Mouse (Mus musculus) left cerebral cortex, postnatal 25 days (tissue): ENCODE data around the gene Ebf4. TPM values are rescaled to one million over a fixed set of nuclear protein-coding genes. Genes with fewer than 3 reads are reported as not detected.
"Not testable (repeated sequence)": the region's sequence is repeated elsewhere in the genome, so short reads cannot be mapped to it uniquely, and the experiment has no call there.

Experiments
- DNase-seq, 2 experiments: peaks; one replicate each; pipeline ENCODE4 v3.0.0; 2022; ENCODE audit warnings: low spot score in 2 of 2, mixed read lengths in 1 of 2
- intact Hi-C: fragments of 180-260 bp; cut with DNase I; formaldehyde crosslinking; loops from one replicate; pipeline ENCODE4 v1.15.1; 2025
- total RNA-seq, 2 experiments: library from RNA; stranded (reverse); gene quantifications; 2 replicates each; pipeline ENCODE4 v1.2.3; 2021

Ebf4 gene
- total RNA-seq, 2 experiments from 2014 or later, result 7.8 to 8.3 TPM

- intact Hi-C loops, result no loop called here
- DNase-seq, result no peak
Observed at GRCm38 (mm10) chr2:130365211-130366094, 70.5 kb downstream of the Ebf4 start.

GRCm38 (mm10) chr2:130367386-130367785 is 72.4 kb downstream of the Ebf4 start:
- intact Hi-C loops, result no loop called here
- DNase-seq, result no peak

- intact Hi-C loops, DNase-seq: not testable (repeated sequence)
Observed at GRCm38 (mm10) chr2:130373026-130373425, 78.1 kb downstream of the Ebf4 start.

DNA sequence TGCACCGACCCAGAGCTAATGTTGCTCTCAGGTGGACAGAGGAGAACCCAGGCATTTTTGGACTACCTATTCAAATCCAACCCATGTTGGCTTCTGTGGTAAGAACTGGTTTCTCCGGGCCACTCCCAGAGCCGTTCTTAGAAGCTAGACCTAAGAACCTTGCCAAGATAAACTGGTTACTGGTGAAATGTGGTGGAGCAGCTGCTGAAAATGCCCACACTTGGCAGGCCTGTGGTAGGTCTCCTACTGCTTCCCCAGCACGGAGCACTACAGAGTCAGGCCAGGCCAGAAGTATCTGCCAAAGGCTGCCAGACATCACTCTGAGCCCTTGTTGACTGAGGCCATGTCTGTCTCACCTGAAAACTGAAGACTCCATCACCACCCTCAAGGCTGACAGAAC is 80.0 kb downstream of the Ebf4 start:
- no peak for DNase-seq
- intact Hi-C loops, result no loop called here

GRCm38 (mm10) chr2:130383205-130383604 is 88.2 kb downstream of the Ebf4 start:
- no peak for DNase-seq
- intact Hi-C loops, result no loop called here

DNA sequence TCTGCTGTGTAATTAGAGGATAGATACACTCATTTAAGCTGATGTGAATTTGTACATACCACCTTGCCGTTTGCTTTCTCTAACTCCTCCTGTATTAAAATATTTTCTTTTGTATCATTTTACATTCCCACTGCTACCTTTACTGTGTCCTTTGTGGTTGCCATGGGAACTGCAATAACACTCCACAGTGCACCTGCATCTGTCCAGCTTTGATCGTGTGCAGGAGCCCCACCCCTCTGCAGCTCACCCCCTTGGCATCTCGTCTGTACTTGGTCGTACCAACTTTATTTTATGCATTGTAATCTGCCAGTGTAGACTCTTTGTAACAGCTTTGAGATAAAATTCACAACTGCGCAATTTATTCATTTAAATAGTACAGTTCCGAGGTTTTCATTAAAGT is 88.9 kb downstream of the Ebf4 start:
- no peak for DNase-seq
- intact Hi-C loops, result no loop called here

GRCm38 (mm10) chr2:130386212-130386611 is 91.2 kb downstream of the Ebf4 start:
- intact Hi-C loops, result no loop called here
- DNase-seq, result no peak

GRCm38 (mm10) chr2:130388796-130389195 is 93.8 kb downstream of the Ebf4 start:
- intact Hi-C loops, result no loop called here
- DNase-seq, result no peak

- intact Hi-C loops, result no loop called here
- DNase-seq, result no peak
Observed at GRCm38 (mm10) chr2:130390993-130391625, 96.1 kb downstream of the Ebf4 start.

- no peak for DNase-seq
Observed at GRCm38 (mm10) chr2:130392836-130393235, 97.9 kb downstream of the Ebf4 start.

GRCm38 (mm10) chr2:130395696-130396095 is 100.7 kb downstream of the Ebf4 start:
- intact Hi-C loops, result no loop called here

More at GRCm38 (mm10) chr2:130392836-130393235, 97.9 kb downstream of the Ebf4 start:
- intact Hi-C loops, result no loop called here

GRCm38 (mm10) chr2:130397186-130397985 is 102.4 kb downstream of the Ebf4 start, which contains the start of gene Cpxm1:
Gene Cpxm1, minus strand, starts transcription at chr2:130397574.
- intact Hi-C loops, result no loop called here
- DNase-seq, result no peak

More at GRCm38 (mm10) chr2:130395696-130396095, 100.7 kb downstream of the Ebf4 start:
- no peak for DNase-seq

- no peak for DNase-seq
- intact Hi-C loops, result no loop called here
Observed at GRCm38 (mm10) chr2:130398091-130398490, 103.1 kb downstream of the Ebf4 start.

DNA sequence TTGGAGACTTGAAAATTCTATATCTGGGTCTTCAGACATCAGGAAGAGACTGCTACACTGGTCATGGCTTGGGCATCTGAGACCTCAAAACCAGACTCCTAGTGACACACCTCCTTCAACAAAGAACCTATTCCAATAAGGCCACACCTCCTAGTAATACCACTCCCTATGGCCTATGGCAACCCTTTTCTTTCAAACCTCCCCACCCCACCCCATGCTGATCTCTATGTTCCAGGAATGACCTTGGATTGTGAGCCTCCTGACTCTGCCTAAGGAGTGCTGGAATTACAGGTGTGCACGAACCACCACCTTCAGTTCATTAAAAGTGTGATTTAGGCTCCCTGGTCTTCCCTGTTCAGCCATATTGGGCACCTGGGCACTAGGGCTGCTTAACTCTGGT is 105.1 kb downstream of the Ebf4 start:
- intact Hi-C loops, result no loop called here
- no peak for DNase-seq

DNA sequence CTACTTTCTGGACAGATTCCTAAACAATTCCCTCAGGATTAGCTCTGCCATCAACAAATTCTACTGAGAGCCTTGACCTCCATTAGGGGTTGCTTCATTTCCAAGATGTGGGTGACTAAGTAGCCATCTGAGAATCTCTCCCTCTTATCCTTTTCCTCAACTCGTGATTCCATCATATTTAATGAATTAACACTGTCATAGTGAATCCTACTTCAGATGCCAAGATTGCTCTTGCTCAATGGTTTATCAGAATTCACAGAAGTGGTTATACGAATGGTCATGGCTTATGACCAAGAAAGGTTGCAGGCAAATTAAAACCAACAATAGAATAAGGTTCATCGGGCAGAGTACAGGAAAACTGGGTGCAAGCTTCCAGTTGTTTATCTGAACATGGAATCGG is 106.9 kb downstream of the Ebf4 start:
- DNase-seq, result no peak
- intact Hi-C loops, result no loop called here

- intact Hi-C loops, result no loop called here
- no peak for DNase-seq
Observed at GRCm38 (mm10) chr2:130404939-130405338, 110.0 kb downstream of the Ebf4 start, which contains the start of the genes Gm28372 and 1700020A23Rik. Gene Gm28372, plus strand, starts transcription at chr2:130405239. Gene 1700020A23Rik, plus strand, starts transcription at chr2:130405259.

- intact Hi-C loops, result no loop called here
- DNase-seq, result no peak
Observed at GRCm38 (mm10) chr2:130406178-130406577, 111.2 kb downstream of the Ebf4 start, which contains the start of gene Tmem239. Gene Tmem239, plus strand, starts transcription at chr2:130406478.

DNA sequence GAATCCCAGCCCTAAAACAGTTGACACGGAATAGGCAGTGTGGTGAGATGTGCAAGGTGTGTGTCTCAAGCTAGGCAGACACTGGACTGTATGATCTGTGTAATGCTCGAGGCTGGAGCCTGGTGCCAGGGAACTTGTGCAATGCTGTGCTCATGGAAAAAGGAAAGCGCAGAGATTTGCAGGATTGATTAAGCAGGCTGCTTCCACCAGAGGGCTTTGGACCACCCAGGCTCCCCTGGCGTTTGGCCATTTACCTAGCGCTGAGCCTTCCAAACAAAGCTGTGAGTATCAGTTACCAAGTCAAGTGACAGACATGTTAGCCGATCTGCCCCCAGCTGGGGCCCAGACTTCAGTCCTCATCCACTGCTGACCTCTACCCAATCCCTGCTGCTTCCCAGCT is 113.2 kb downstream of the Ebf4 start:
- intact Hi-C loops, result no loop called here

GRCm38 (mm10) chr2:130411558-130412495 is 116.9 kb downstream of the Ebf4 start:
- peak; percentile 62 to 79 for DNase-seq
- intact Hi-C loops, result loop anchor here (2.0 kb wide), 1 partner anchor 121 kb away; no protein-coding TSS in a partner anchor

More for the DNA sequence above, 113.2 kb downstream of the Ebf4 start:
- DNase-seq, result no peak
